Mouse (Mus musculus) MEL (cell line): ENCODE results near the gene Srsf7.

ENCODE experiments used
- CTCF ChIP-seq, 3 experiments: IDR thresholded peaks in 2 of 3; conservative IDR thresholded peaks in 1 of 3; 2 replicates each; pipeline ENCODE4 v1.5.1; 2011 to 2012; ENCODE audit warnings: low read length in 3 of 3, low read depth in 2 of 3, mild to moderate bottlenecking in 2 of 3, improper control_type of control experiment in 1 of 3, inconsistent platforms in 1 of 3, mixed read lengths in 1 of 3, moderate library complexity in 1 of 3; ENCODE audit not compliant: control insufficient read depth in 1 of 3, insufficient read depth in 1 of 3, poor library complexity in 1 of 3, severe bottlenecking in 1 of 3
- GATA1 ChIP-seq: IDR thresholded peaks from 2 replicates; pipeline ENCODE4 v1.6.1; 2011; ENCODE audit warnings: low read depth, low read length, improper control_type of control experiment
- HCFC1 ChIP-seq: IDR thresholded peaks from 2 replicates; pipeline ENCODE4 v1.6.1; 2012; ENCODE audit warnings: low read depth, mild to moderate bottlenecking, inconsistent platforms, low read length, improper control_type of control experiment, moderate library complexity
- JUND ChIP-seq: IDR thresholded peaks from 2 replicates; pipeline ENCODE4 v1.6.1; 2011; ENCODE audit warnings: low read depth, mild to moderate bottlenecking, improper control_type of control experiment, low read length
- POLR2A ChIP-seq, 2 experiments: IDR thresholded peaks; 2 replicates each; pipeline ENCODE4 v1.6.1; 2011 to 2012; ENCODE audit warnings: low read length in 2 of 2, mild to moderate bottlenecking in 2 of 2, control low read depth in 1 of 2, improper control_type of control experiment in 1 of 2, low read depth in 1 of 2, moderate library complexity in 1 of 2; ENCODE audit not compliant: control insufficient read depth in 1 of 2, insufficient read depth in 1 of 2, poor library complexity in 1 of 2
- POLR2AphosphoS2 ChIP-seq: IDR thresholded peaks from 2 replicates; pipeline ENCODE4 v1.6.1; 2011; ENCODE audit warnings: low read length, improper control_type of control experiment
- POLR2AphosphoS5 ChIP-seq: IDR thresholded peaks from 2 replicates; pipeline ENCODE4 v1.6.1; 2012; ENCODE audit warnings: low read depth, borderline replicate concordance, mild to moderate bottlenecking, inconsistent platforms, low read length, moderate library complexity, mixed read lengths
- SIN3A ChIP-seq: IDR thresholded peaks from 2 replicates; pipeline ENCODE4 v1.6.1; 2012; ENCODE audit warnings: low read length, improper control_type of control experiment, inconsistent platforms
- UBTF ChIP-seq: IDR thresholded peaks from 2 replicates; pipeline ENCODE4 v1.6.1; 2012; ENCODE audit warnings: low read depth, mild to moderate bottlenecking, inconsistent platforms, low read length, improper control_type of control experiment, moderate library complexity, borderline replicate concordance; ENCODE audit not compliant: insufficient read depth

DNA sequence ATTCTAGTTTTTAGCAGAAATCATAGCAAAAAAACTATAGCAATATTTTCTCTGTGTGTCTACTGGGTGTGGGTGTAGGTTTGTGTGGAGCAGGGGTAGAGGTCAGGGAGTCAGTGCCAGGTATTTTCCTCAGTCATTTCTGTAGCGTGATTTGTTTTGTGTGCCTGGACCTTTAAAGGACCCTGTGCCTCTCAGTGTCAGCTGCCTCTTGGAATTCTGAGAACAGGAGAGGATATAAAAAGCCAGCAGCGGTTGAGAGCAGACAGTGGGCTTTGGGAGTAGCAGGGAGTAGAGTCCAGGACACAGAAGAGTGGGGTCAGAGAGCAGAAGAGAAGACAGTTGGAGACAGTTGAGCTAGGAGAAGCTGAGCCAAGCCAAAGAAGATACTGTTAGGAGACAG, 13.0 kb upstream of the Srsf7 start:
- no peak for TF ChIP-seq CTCF (IDR thresholded peaks at IDR 0.05 in 2 of 3, conservative IDR thresholded peaks at IDR 0.05 in 1 of 3; ENCODE audit: control insufficient read depth in 1 of 3, insufficient read depth in 1 of 3, low read depth in 2 of 3, low read length in 3 of 3, poor library complexity in 1 of 3, severe bottlenecking in 1 of 3)
- no peak for TF ChIP-seq JUND
- no peak for TF ChIP-seq SIN3A
- no peak for TF ChIP-seq GATA1
- TF ChIP-seq POLR2A (IDR thresholded peaks at IDR 0.05; ENCODE audit: control insufficient read depth in 1 of 2, insufficient read depth in 1 of 2, low read depth in 1 of 2, low read length in 2 of 2, poor library complexity in 1 of 2): no peak
- TF ChIP-seq POLR2AphosphoS5: no peak
- no peak for TF ChIP-seq HCFC1
- TF ChIP-seq POLR2AphosphoS2: no peak
- TF ChIP-seq UBTF: no peak
